Mouse (Mus musculus) frontal cortex, postnatal 36 days (tissue): ENCODE data around the gene Klrb1f.
"Not testable (repeated sequence)": the region's sequence is repeated elsewhere in the genome, so short reads cannot be mapped to it uniquely, and the experiment has no call there.

ENCODE experiments used
- DNase-seq, 2 experiments: peaks; one replicate each; pipeline ENCODE4 v3.0.0; 2022; ENCODE audit warnings: low spot score in 2 of 2

Klrb1f gene

GRCm38 (mm10) chr6:129045601-129046000 lies at the start of gene Klrb1f:
Gene Klrb1f, plus strand, starts transcription at chr6:129045901.
- DNase-seq: no peak

DNA sequence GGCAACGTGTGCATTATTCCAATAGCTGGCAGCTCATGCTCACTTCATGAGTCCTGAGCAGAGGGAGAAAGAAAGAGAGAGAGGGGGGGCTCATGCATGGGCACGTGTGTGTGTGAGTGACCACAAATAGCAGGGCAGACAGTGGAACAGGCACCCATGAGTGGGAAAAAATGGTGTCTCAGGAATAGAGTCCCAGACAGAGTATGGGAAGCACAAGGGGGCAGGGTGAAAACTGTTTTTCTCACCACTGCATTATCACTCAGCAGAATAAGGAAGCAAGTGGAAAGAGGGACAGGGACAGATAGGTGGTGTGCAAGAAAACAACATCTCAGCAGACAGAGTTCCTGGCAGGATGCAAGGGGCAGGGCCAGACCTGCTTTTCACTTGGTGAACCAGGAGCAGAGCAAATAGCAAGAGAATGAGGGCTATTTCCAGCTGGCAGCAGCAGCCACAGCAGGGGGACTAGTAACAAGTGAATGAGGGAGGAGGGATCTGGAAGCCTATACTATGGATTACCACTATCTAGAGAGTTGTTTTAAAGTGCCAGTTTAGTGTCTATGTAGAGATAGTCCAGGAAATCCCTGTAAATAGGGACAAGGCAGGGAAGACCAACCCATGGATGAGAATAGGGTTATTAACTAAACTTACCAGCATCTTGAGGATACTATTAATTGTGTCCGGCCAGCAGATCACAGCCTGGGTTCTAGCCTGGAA lies 49.5 kb upstream of the Klrb1f start:
- DNase-seq: no peak

- no peak for DNase-seq
These were observed 48.8 kb upstream of the Klrb1f start for GRCm38 (mm10) chr6:128996768-128997442.

DNA sequence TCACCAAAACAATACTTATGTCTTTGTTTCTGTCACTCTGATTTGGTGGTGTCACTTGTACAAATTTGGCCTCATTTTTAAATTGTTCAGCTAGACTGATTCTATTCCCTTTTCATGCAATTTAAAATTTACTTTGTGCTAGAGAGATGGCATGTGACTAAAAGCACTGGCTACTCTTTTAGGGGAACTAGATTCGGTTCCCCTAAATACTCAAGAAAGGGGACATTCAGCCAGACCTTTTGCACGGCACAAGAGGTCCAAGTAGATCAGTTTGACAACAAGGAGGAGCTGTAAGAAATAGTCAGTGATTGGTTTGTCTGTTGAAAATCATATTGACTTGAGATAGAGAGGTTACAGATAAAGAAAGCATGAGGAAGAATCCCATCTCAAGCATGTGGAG lies 44.3 kb upstream of the Klrb1f start:
- DNase-seq: no peak

GRCm38 (mm10) chr6:129008552-129008951 lies 37.1 kb upstream of the Klrb1f start:
- no peak for DNase-seq

DNA sequence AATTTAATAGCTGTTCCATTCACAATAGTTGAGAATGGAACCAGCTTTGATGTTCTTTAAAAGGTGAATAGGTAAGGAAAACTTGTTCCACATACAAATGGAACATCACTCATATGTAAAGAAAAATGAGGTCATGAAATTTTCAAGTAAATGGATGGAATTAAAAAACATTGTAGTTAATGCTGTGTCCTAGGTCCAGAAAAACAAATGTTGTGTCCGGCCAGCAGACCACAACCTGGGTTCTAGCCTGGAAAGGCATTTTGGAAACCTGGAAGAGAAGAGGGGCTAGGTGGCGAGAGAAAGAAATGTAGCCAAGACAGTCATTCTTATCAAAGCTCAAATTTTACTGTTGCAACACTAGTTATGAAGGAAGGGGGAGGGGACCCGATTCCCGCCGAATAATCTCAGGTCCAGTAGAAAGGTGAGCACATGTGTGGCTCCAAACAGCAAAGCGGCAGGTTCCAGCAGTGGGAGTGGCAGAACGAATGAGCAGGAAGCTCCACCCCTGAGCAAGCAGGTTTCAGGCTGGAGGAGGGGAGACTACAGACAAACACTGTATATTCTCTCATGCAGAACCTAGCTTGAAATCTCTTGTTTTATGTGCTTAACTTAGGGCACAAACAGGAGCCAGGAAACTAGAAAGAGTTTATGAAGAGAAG lies 35.7 kb upstream of the Klrb1f start:
- not testable (repeated sequence) for DNase-seq

- no peak for DNase-seq
These were observed 35.2 kb upstream of the Klrb1f start for GRCm38 (mm10) chr6:129010505-129010873.

- not testable (repeated sequence) for DNase-seq
These were observed 33.7 kb upstream of the Klrb1f start for GRCm38 (mm10) chr6:129012012-129012411.

DNA sequence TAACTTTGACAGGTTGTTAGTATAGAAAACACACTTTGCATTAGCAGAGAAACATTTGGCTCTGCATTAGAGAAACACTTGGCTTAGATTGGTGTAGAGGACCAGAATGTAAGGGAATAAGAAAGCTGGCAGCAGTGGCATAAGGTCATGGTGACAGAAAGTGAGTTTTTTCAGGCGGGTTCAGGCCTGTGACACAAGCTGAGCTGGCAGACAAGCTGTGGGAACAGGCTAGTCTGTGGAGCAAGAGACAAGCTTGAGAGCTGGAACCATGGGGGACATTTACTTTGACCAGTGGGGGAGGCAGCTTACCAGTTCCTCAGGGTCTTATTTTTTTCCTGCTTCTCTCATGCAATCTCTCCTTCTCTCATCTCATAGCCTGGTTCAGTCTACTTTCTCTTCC lies 32.7 kb upstream of the Klrb1f start:
- DNase-seq: no peak

DNA sequence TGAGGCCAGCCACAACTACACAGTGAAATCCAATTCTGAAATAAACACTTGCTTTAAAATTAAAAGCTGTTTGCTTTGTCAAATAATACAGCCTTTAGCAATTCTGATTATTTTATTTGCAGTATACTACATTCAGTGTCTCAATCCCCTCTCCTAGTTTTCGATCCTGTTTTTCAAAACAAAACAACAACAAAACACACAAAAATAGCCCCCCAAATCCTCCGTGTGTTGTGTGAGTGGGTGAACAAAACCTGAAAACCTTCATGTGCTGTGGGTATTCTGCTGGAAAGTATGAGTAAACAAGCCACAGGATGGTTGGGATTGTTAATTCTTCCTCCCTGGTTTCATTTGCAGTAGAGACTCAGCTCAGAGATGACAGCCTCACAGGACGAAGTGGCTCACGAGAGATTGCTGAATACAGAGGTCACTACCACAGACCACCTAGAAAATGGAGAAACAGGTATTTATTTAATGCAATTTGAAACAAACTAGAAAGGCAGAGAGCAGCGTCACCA lies 31.9 kb upstream of the Klrb1f start:
- DNase-seq: no peak

DNA sequence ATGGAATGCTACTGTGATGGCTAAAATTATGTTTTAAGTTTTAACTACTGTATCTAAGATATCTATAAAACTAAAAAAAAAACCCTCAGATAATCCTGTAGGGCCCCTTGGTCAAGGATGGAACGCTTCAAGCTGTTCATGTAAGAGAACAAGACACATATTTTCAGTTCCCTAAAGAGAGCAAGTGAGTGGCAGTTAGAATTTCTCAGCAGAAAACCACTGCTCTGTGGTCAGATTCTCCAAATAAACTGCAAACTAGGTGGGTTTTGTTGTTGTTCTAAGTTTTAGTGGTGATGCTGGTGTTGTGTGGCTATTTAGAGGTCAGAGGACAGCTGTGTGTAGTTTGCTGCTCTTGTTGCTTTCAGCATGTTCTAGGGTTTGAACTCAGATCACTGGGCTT lies 31.3 kb upstream of the Klrb1f start:
- DNase-seq: no peak

GRCm38 (mm10) chr6:129027451-129028248 lies 18.1 kb upstream of the Klrb1f start:
- DNase-seq: no peak

- no peak for DNase-seq
These were observed 15.4 kb upstream of the Klrb1f start for GRCm38 (mm10) chr6:129030175-129030824.

GRCm38 (mm10) chr6:129030964-129031363 lies 14.7 kb upstream of the Klrb1f start:
- no peak for DNase-seq

DNA sequence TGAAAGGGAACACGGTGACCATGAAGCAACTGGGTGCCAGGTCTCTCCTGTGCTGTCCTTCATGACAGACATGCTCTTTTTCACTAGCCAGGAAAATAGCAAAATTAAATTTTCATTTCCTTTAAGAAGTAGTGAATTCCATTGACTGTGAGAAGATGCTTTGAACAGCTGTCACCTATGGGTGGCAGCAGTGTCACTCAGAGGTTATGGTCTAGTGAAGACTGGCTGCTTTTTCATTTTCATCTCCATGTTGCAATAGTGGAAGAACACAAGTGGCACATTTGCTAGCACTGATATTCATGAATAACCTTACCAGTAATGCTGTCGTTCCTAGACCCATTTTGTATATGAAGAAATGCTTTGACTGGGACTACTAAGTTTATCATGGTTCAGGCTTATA lies 12.3 kb upstream of the Klrb1f start:
- DNase-seq: no peak

DNA sequence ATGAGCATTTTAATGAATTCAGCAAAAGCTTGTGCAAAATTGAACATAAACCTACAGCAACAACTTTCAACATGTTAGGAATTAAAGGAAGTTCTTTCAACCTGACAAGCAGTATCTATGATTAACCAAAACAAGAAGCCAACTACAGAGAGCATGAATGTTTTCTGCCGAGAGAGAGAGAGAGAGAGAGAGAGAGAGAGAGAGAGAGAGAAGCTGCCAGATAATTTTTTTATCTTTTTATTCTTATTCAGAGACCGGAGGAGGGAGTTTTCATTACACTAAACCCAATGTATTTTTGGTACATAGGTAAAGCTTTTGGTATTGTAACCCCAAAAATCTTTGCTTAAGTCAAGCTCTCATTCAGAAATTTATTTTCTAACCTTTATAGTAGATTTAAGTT lies 10.7 kb upstream of the Klrb1f start:
- DNase-seq: no peak

GRCm38 (mm10) chr6:129036326-129036725 lies 9.4 kb upstream of the Klrb1f start:
- no peak for DNase-seq

GRCm38 (mm10) chr6:129036890-129037463 lies 8.7 kb upstream of the Klrb1f start:
- DNase-seq: no peak

GRCm38 (mm10) chr6:129041470-129041869 lies 4.2 kb upstream of the Klrb1f start:
- no peak for DNase-seq

DNA sequence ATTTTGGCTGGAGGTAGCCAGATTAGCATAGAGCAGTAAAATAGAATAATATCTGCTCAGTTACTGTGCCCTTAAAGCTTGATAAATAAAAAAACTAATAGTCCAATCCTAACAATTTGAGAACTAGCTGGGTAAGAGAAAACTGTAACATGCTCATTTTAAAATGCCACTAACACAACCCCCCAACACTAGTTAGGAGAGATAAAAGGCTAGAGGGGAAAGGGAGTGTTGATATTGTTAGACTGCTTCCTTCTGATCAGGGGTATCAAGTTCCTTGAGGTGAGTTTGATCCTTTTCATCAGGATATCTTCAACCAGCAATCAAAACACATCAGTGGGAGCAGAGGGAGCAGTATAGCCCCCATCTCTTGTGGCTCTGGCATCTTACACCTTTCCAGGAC lies 3.2 kb upstream of the Klrb1f start:
- no peak for DNase-seq

GRCm38 (mm10) chr6:129048381-129048780 lies 2.7 kb downstream of the Klrb1f start:
- no peak for DNase-seq
